Mouse (Mus musculus): ENCODE data around the gene Prickle2.

DNA sequence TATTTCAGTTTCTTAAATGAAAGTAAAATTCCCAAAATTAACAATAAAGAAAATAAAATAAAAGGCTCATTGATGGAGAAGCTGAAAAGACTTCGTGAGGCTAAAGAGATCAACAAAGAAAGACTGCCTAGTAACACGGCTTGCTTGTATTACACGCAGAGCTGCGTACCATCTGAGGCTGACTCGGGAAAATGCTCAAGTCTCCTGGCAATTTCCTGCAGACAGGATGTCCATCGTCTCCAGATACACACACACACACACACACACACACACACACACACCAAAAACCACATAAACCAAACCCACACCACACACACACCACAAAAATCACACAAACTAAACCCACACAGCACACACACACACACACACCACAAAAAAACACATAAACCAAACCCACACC lies 173.6 kb downstream of the Prickle2 start:
- TF ChIP-seq CTCF (IDR thresholded peaks at IDR 0.05; ENCODE audit: low read depth, low read length) (no peak), TAL1 (conservative IDR thresholded peaks at IDR 0.05; ENCODE audit: low read depth, low read length) (no peak)

Measured in G1E (cell line).